Comparison of ENCODE assay signal across 20 mouse cellular contexts in the genomic region with DNA sequence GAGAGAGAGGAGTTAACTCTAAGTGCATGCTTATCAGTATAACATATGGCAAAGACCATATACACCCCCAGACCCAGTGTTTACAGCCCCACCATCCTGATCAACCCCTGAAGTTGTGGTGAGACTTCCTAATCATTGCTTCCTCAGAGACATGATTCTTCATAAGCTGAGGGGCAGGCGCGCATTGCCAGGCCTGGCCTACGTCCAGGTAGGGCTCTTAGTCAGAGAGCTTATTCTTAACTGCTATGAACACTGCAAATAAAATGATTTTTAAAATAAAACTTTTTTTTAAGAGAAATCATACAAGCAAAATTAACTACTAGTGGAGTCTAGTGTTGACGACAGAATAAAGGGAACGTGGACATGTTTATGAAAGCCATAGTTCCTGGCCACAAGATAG. TPM values are rescaled to one million over a fixed set of nuclear protein-coding genes. Genes with fewer than 3 reads are reported as not detected.
A peak's percentile ranks its signal among the peaks of the same experiment; 100 is the strongest.
DNase-seq lines count a peak whose midpoint lies in the region; ATAC-seq lines count a peak whose summit lies in the region.
"Had no signal": no experiment of that assay in that cellular context is flagged by ENCODE, and none has a peak within 500 bp of the region (broad histone marks: within the 10 kb centered on the region; RNA-seq: fewer than 3 reads in every experiment).

No protein-coding gene starts in this region.

- no peak overlapping the region for H3K4me2 ChIP-seq in heart, embryonic 16.5 days (ENCODE audit: low read depth, low read length)
- H3K4me2 ChIP-seq in midbrain, embryonic 11.5 days = no peak overlapping the region
- H3K4me2 ChIP-seq: embryonic facial prominence, embryonic 15.5 days; heart, embryonic 15.5 days; liver, embryonic 12.5 days; lung, embryonic 14.5 days; midbrain, embryonic 13.5 days; neural tube, embryonic 13.5 days had no signal

- no peaks in the 10 kb centered on the region for H3K27me3 ChIP-seq in heart, embryonic 16.5 days (ENCODE audit: control insufficient read depth, insufficient read depth, low read length)
- no peaks in the 10 kb centered on the region for H3K27me3 ChIP-seq in heart, embryonic 10.5 days (ENCODE audit: insufficient read depth, poor library complexity, severe bottlenecking)
- H3K27me3 ChIP-seq in midbrain, embryonic 11.5 days (ENCODE audit: control insufficient read depth, insufficient read depth, low read length) = no peaks in the 10 kb centered on the region
- H3K27me3 ChIP-seq: embryonic facial prominence, embryonic 15.5 days; heart, embryonic 15.5 days; liver, embryonic 12.5 days; midbrain, embryonic 13.5 days; neural tube, embryonic 13.5 days had no signal

- peaks cover 4% of the 10 kb centered on the region; the same call in 1 of the 2 replicates for H3K4me1 ChIP-seq in heart, embryonic 16.5 days (ENCODE audit: control insufficient read depth, insufficient read depth, low read length)
- no peaks in the 10 kb centered on the region for H3K4me1 ChIP-seq in heart, embryonic 10.5 days
- no peaks in the 10 kb centered on the region for H3K4me1 ChIP-seq in midbrain, embryonic 11.5 days (ENCODE audit: control insufficient read depth, insufficient read depth, low read length)
- H3K4me1 ChIP-seq: embryonic facial prominence, embryonic 15.5 days; hindbrain, embryonic 10.5 days; midbrain, embryonic 13.5 days; neural tube, embryonic 13.5 days had no signal

- no peak; the same call in 1 of the 2 replicates for ATAC-seq in heart, embryonic 16.5 days (replicated peaks; ENCODE audit: extremely low read depth, insufficient read depth, low FRiP score)
- no peak for ATAC-seq in midbrain, embryonic 11.5 days (ENCODE audit: low FRiP score)
- ATAC-seq: hindbrain, postnatal 0 days; intestine, postnatal 0 days; liver, embryonic 12.5 days; midbrain, embryonic 13.5 days had no signal

- DNase-seq in heart, embryonic 10.5 days (ENCODE audit: low spot score) = no peak
- DNase-seq in Muller cell, postnatal 12 days (ENCODE audit: inconsistent ontology term) = peak; percentile 4
- peak; percentile 65 for DNase-seq in adrenal gland, postnatal 25 days
- peak; percentile 59 for DNase-seq in right cerebral cortex, postnatal 14 days
- no peak for DNase-seq in ovary, postnatal 14 days (ENCODE audit: low spot score)
- no peak for DNase-seq in midbrain, embryonic 11.5 days (ENCODE audit: low spot score, missing footprints)
- DNase-seq: cerebellum, adult 11-12 months; cerebellum, postnatal 36 days; heart, adult 18-20 months; kidney, postnatal 10 days; lung, embryonic 14.5 days had no signal

- no peak overlapping the region for H3K4me3 ChIP-seq in heart, embryonic 16.5 days (ENCODE audit: low read length)
- H3K4me3 ChIP-seq in heart, embryonic 10.5 days = no peak overlapping the region
- H3K4me3 ChIP-seq in midbrain, embryonic 11.5 days (ENCODE audit: low read depth, low read length) = no peak overlapping the region
- H3K4me3 ChIP-seq: embryonic facial prominence, embryonic 15.5 days; heart, embryonic 15.5 days; hindbrain, embryonic 10.5 days; liver, embryonic 12.5 days; midbrain, embryonic 13.5 days; neural tube, embryonic 13.5 days had no signal

- H3K27ac ChIP-seq in heart, embryonic 16.5 days (ENCODE audit: low read length) = peak overlapping the region; percentile 19
- H3K27ac ChIP-seq in heart, embryonic 10.5 days = no peak overlapping the region
- no peak overlapping the region for H3K27ac ChIP-seq in midbrain, embryonic 11.5 days (ENCODE audit: low read depth, low read length)
- H3K27ac ChIP-seq: embryonic facial prominence, embryonic 15.5 days; heart, embryonic 15.5 days; hindbrain, embryonic 10.5 days; hindbrain, postnatal 0 days; liver, embryonic 12.5 days; midbrain, embryonic 13.5 days; neural tube, embryonic 13.5 days had no signal

- H3K36me3 ChIP-seq in heart, embryonic 16.5 days (ENCODE audit: control insufficient read depth, insufficient read depth) = 0 out of 2 replicates have a peak, but pooled peaks cover 2% of the 10 kb centered on the region
- peaks cover 6% of the 10 kb centered on the region; the same call in 1 of the 2 replicates for H3K36me3 ChIP-seq in heart, embryonic 10.5 days
- no peaks in the 10 kb centered on the region for H3K36me3 ChIP-seq in midbrain, embryonic 11.5 days (ENCODE audit: control insufficient read depth, insufficient read depth, low read length)
- H3K36me3 ChIP-seq: embryonic facial prominence, embryonic 15.5 days; heart, embryonic 15.5 days; midbrain, embryonic 13.5 days had no signal

- H3K9ac ChIP-seq in heart, embryonic 16.5 days (ENCODE audit: low read length) = no peak overlapping the region
- H3K9ac ChIP-seq in midbrain, embryonic 11.5 days (ENCODE audit: low read length) = no peak overlapping the region
- H3K9ac ChIP-seq: embryonic facial prominence, embryonic 15.5 days; heart, embryonic 15.5 days; liver, embryonic 12.5 days; lung, embryonic 14.5 days; midbrain, embryonic 13.5 days; neural tube, embryonic 13.5 days had no signal

- no peaks in the 10 kb centered on the region for H3K9me3 ChIP-seq in heart, embryonic 16.5 days (replicated peaks; ENCODE audit: control insufficient read depth, low read length)
- no peaks in the 10 kb centered on the region for H3K9me3 ChIP-seq in heart, embryonic 10.5 days
- no peaks in the 10 kb centered on the region; the same call in 1 of the 2 replicates for H3K9me3 ChIP-seq in midbrain, embryonic 11.5 days (ENCODE audit: control insufficient read depth, low read length)
- H3K9me3 ChIP-seq: embryonic facial prominence, embryonic 15.5 days; heart, embryonic 15.5 days; liver, embryonic 12.5 days; neural tube, embryonic 13.5 days had no signal

- WGBS in heart, embryonic 16.5 days = 85% methylated on average over 5 of the region's 5 CpGs
- 90% methylated on average over 5 of the region's 5 CpGs for WGBS in heart, embryonic 10.5 days
- 96% methylated on average over 5 of the region's 5 CpGs for WGBS in midbrain, embryonic 11.5 days

RNA-seq across cellular contexts. Expression of gene L3mbtl3, which starts 17.5 kb away (rescaled TPM):
- 7.5 TPM in 2 replicates for polyA plus RNA-seq in heart, embryonic 16.5 days (2015; fragmentation: Nextera tagmentation; extraction: Ambion mirVana)
- polyA plus RNA-seq in heart, embryonic 10.5 days (2016; fragmentation: Nextera tagmentation; extraction: Ambion mirVana) = 11.3 and 13.2 TPM in 2 replicates
- 20.4 and 24.4 TPM in 2 replicates for total RNA-seq in adrenal gland, postnatal 25 days (2021)
- 21.2 and 23.4 TPM in 2 replicates for polyA plus RNA-seq in midbrain, embryonic 11.5 days (2014; fragmentation: Nextera tagmentation; extraction: Ambion mirVana)

Comparison
In these comparisons a context has a peak if more than half of its experiments do, and no peak if none do; other contexts are left out.
1. DNase-seq: peak in Muller cell, postnatal 12 days (single experiment), adrenal gland, postnatal 25 days (single experiment) and right cerebral cortex, postnatal 14 days (single experiment); none in heart, embryonic 10.5 days (single experiment), ovary, postnatal 14 days (single experiment) and midbrain, embryonic 11.5 days (single experiment).